Mouse (Mus musculus): Measurements from ENCODE around the gene Itm2b. TPM values are rescaled to one million over a fixed set of nuclear protein-coding genes. Genes with fewer than 3 reads are reported as not detected.

Itm2b gene
- total and polyA plus RNA-seq, 2 experiments from 2014 or later: 332 to 892 TPM

GRCm38 (mm10) chr14:73369634-73370033, 15.5 kb downstream of the Itm2b start:
- DNase-seq: no peak
- no peak for TF ChIP-seq CTCF (IDR thresholded peaks at IDR 0.05; ENCODE audit: low read depth)
- H3K9ac ChIP-seq: no peak overlapping the region
- no peak overlapping the region for H3K4me3 ChIP-seq (ENCODE audit: low read depth, low read length)
- no peak for ATAC-seq
- WGBS: 87% methylated on average over 4 of the region's 4 CpGs
- H3K9me3 ChIP-seq (ENCODE audit: low read length): no peaks in the 10 kb centered on the region
- peaks cover 36% of the 10 kb centered on the region for H3K36me3 ChIP-seq (ENCODE audit: insufficient read depth)
- H3K27ac ChIP-seq (ENCODE audit: low read depth, low read length): no peak overlapping the region
- H3K27me3 ChIP-seq (ENCODE audit: insufficient read depth, low read length): no peaks in the 10 kb centered on the region
- H3K4me1 ChIP-seq (ENCODE audit: insufficient read depth): no peaks in the 10 kb centered on the region
- no peak overlapping the region for H3K4me2 ChIP-seq (ENCODE audit: low read depth)

DNA sequence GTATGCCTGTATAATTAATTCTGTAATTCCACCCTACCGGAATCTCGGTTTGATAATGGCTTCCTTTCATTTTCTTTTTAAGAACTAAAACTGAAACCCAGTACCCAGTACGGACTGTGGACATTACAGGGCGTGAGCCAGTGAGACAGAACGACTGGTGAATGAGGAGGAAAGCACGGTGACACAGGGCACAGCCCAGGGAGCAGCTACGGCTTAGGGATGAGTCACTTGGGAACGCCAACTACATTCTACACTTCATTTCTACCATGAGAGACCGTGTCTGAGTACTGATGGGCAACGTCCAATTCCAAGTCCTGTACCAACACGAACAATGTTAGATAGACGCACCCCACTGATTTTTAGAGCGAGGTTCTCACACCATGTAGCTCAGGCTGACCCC, 16.1 kb downstream of the Itm2b start:
- WGBS: 94% methylated on average over 13 of the region's 13 CpGs
- DNase-seq (no peak), ATAC-seq (no peak)
- Histone ChIP-seq H3K9me3 (ENCODE audit: low read length) (no peaks in the 10 kb centered on the region), H3K27ac (ENCODE audit: low read depth, low read length) (no peak overlapping the region), H3K9ac (no peak overlapping the region), H3K4me1 (ENCODE audit: insufficient read depth) (no peaks in the 10 kb centered on the region), H3K27me3 (ENCODE audit: insufficient read depth, low read length) (no peaks in the 10 kb centered on the region), H3K4me2 (ENCODE audit: low read depth) (no peak overlapping the region), H3K36me3 (ENCODE audit: insufficient read depth) (peaks cover 39% of the 10 kb centered on the region), H3K4me3 (ENCODE audit: low read depth, low read length) (no peak overlapping the region)
- TF ChIP-seq CTCF (IDR thresholded peaks at IDR 0.05; ENCODE audit: low read depth): no peak

GRCm38 (mm10) chr14:73368221-73368620, 16.9 kb downstream of the Itm2b start:
- WGBS: 96% methylated on average over 13 of the region's 13 CpGs
- no peak overlapping the region for H3K4me3 ChIP-seq (ENCODE audit: low read depth, low read length)

GRCm38 (mm10) chr14:73366278-73366677, 18.8 kb downstream of the Itm2b start:
- no peak for TF ChIP-seq CTCF (IDR thresholded peaks at IDR 0.05; ENCODE audit: low read depth)
- no peak overlapping the region for H3K9ac ChIP-seq
- H3K36me3 ChIP-seq (ENCODE audit: insufficient read depth): peaks cover 59% of the 10 kb centered on the region
- ATAC-seq (no peak; the same call in 1 of the 2 replicates), DNase-seq (peak; percentile 35)
- no peaks in the 10 kb centered on the region for H3K9me3 ChIP-seq (ENCODE audit: low read length)
- H3K4me2 ChIP-seq (ENCODE audit: low read depth): no peak overlapping the region
- WGBS: 59% methylated on average over 11 of the region's 11 CpGs
- H3K27ac ChIP-seq (ENCODE audit: low read depth, low read length): no peak overlapping the region
- H3K4me1 ChIP-seq (ENCODE audit: insufficient read depth): no peaks in the 10 kb centered on the region
- no peaks in the 10 kb centered on the region for H3K27me3 ChIP-seq (ENCODE audit: insufficient read depth, low read length)
- H3K4me3 ChIP-seq (ENCODE audit: low read depth, low read length): no peak overlapping the region

More at GRCm38 (mm10) chr14:73368221-73368620, 16.9 kb downstream of the Itm2b start:
- no peak for TF ChIP-seq CTCF (IDR thresholded peaks at IDR 0.05; ENCODE audit: low read depth)
- Histone ChIP-seq H3K27me3 (ENCODE audit: insufficient read depth, low read length) (no peaks in the 10 kb centered on the region), H3K4me2 (ENCODE audit: low read depth) (no peak overlapping the region), H3K36me3 (ENCODE audit: insufficient read depth) (peaks cover 47% of the 10 kb centered on the region), H3K4me1 (ENCODE audit: insufficient read depth) (no peaks in the 10 kb centered on the region), H3K9ac (no peak overlapping the region), H3K27ac (ENCODE audit: low read depth, low read length) (no peak overlapping the region), H3K9me3 (ENCODE audit: low read length) (no peaks in the 10 kb centered on the region)
- no peak for ATAC-seq
- DNase-seq: no peak

DNA sequence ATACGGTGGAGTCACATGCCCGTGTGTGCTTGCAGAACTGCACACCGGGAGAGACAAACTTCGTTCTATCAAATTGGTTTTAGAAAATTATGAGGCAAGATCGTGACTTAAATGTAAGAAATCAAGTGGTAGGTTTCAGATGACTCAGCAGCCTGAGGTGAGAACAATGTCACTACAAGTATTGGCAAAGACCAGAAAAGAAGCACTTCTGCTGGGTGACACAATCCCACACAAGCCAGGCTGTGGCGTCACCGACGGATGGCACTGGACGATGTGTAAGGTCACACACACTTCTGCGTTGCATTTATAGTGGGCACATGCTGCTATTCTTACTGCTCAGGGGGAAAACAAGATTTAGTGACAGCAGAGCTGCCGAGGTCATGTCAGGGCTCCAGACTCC, 21.3 kb downstream of the Itm2b start:
- Histone ChIP-seq H3K9ac (no peak overlapping the region), H3K27ac (ENCODE audit: low read depth, low read length) (no peak overlapping the region), H3K4me2 (ENCODE audit: low read depth) (no peak overlapping the region), H3K4me3 (ENCODE audit: low read depth, low read length) (no peak overlapping the region), H3K9me3 (ENCODE audit: low read length) (no peaks in the 10 kb centered on the region), H3K36me3 (ENCODE audit: insufficient read depth) (peaks cover 82% of the 10 kb centered on the region), H3K4me1 (ENCODE audit: insufficient read depth) (no peaks in the 10 kb centered on the region), H3K27me3 (ENCODE audit: insufficient read depth, low read length) (no peaks in the 10 kb centered on the region)
- TF ChIP-seq CTCF (IDR thresholded peaks at IDR 0.05; ENCODE audit: low read depth): no peak
- no peak for ATAC-seq
- DNase-seq: no peak
- 95% methylated on average over 11 of the region's 11 CpGs for WGBS

DNA sequence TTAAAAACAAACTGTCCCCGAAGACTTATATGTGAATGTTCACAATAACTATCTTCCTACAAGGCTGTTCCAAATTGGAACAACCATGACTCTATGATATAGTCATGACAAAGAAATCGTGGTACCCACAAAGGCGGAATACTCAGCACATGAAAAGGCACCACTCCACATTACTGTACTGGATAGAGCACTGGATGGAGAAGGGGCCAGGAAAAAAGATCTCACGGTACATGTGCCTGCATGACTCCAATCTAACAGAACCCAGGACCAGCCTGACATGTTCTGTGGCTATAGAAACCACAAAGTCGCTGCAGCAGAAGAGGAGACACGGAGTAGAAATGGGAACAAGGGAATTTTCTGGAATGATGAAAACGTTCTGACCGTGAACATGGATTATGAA, 30.4 kb downstream of the Itm2b start:
- Histone ChIP-seq H3K9ac (no peak overlapping the region), H3K4me2 (ENCODE audit: low read depth) (no peak overlapping the region), H3K27me3 (ENCODE audit: insufficient read depth, low read length) (no peaks in the 10 kb centered on the region), H3K27ac (ENCODE audit: low read depth, low read length) (no peak overlapping the region), H3K9me3 (ENCODE audit: low read length) (no peaks in the 10 kb centered on the region), H3K4me3 (ENCODE audit: low read depth, low read length) (no peak overlapping the region), H3K4me1 (ENCODE audit: insufficient read depth) (no peaks in the 10 kb centered on the region), H3K36me3 (ENCODE audit: insufficient read depth) (peaks cover 39% of the 10 kb centered on the region)
- 93% methylated on average over 8 of the region's 8 CpGs for WGBS
- DNase-seq (no peak), ATAC-seq (no peak)
- TF ChIP-seq CTCF (IDR thresholded peaks at IDR 0.05; ENCODE audit: low read depth): no peak

DNA sequence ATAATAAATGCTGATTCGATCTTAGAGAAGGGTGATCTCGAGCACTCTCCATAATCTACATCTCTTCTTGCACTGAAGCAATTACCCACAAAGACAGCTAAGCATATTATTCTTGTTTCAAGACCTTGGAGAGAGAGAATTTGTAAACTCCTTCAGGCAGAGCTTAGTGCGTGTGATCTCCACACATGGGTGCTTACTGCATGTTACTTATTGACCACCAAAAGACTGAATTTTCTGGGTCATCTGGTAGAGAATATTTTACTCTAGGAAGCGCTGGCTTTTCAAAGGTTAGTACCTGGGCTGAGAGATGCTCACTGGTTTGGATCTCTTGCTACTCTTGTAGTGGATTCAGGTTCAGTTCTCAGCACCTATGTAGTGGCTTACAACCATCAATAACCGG, 34.0 kb downstream of the Itm2b start:
- Histone ChIP-seq H3K4me3 (ENCODE audit: low read depth, low read length) (no peak overlapping the region), H3K36me3 (ENCODE audit: insufficient read depth) (peaks cover 9% of the 10 kb centered on the region; the same call in 1 of the 2 replicates), H3K4me2 (ENCODE audit: low read depth) (no peak overlapping the region), H3K27me3 (ENCODE audit: insufficient read depth, low read length) (no peaks in the 10 kb centered on the region), H3K9ac (no peak overlapping the region), H3K27ac (ENCODE audit: low read depth, low read length) (no peak overlapping the region), H3K4me1 (ENCODE audit: insufficient read depth) (no peaks in the 10 kb centered on the region), H3K9me3 (ENCODE audit: low read length) (no peaks in the 10 kb centered on the region)
- DNase-seq (no peak), ATAC-seq (no peak)
- 92% methylated on average over 5 of the region's 5 CpGs for WGBS
- no peak for TF ChIP-seq CTCF (IDR thresholded peaks at IDR 0.05; ENCODE audit: low read depth)

DNA sequence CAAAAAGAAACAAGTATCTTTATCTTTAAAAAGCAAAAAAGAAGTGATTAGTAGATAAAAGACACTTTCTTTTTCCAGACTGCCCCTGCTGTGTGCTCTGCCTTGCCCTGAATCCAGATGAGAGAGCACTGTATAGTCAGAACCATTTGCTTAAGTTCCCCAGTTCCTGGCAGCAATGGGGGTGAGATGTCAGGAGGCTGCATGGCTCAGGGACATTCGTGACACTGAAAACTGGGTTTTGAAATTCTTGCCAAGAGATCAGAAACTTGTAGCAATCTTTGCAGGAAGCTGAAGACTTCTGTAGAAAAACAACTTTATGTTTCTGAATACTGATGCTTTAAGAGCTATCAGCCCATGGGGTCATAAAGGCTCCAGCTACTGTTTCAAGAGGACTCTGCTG, 35.1 kb downstream of the Itm2b start:
- H3K4me1 ChIP-seq (ENCODE audit: insufficient read depth): no peaks in the 10 kb centered on the region
- no peak overlapping the region for H3K4me2 ChIP-seq (ENCODE audit: low read depth)
- H3K9me3 ChIP-seq (ENCODE audit: low read length): no peaks in the 10 kb centered on the region
- H3K27ac ChIP-seq (ENCODE audit: low read depth, low read length): no peak overlapping the region
- H3K4me3 ChIP-seq (ENCODE audit: low read depth, low read length): no peak overlapping the region
- peaks cover 4% of the 10 kb centered on the region; the same call in 1 of the 2 replicates for H3K36me3 ChIP-seq (ENCODE audit: insufficient read depth)
- no peak overlapping the region for H3K9ac ChIP-seq
- no peaks in the 10 kb centered on the region for H3K27me3 ChIP-seq (ENCODE audit: insufficient read depth, low read length)
- no peak for TF ChIP-seq CTCF (IDR thresholded peaks at IDR 0.05; ENCODE audit: low read depth)
- no peak for DNase-seq
- 25% methylated on average over 1 of the region's 1 CpGs for whole genome bisulfite sequencing
- ATAC-seq: no peak

Measured in forebrain, postnatal 0 days (tissue).